Mouse (Mus musculus) embryonic facial prominence, embryonic 13.5 days (tissue): ENCODE results near the gene Scrn2. TPM values are rescaled to one million over a fixed set of nuclear protein-coding genes. Genes with fewer than 3 reads are reported as not detected.

Experiments
- ATAC-seq: fragments of 200-750 bp; cut with Nextera tagmentation; 2 replicates; pipeline ENCODE4 v1.8.0; 2017; ENCODE audit warnings: low read depth; ENCODE audit not compliant: insufficient number of reproducible peaks, insufficient read depth, low FRiP score, low TSS enrichment
- H3K27ac ChIP-seq: fragments of 300-500 bp; sonication (generic); 2 replicates; pipeline ENCODE4 v1.5.1; 2015; ENCODE audit warnings: moderate library complexity, mild to moderate bottlenecking, inconsistent platforms
- H3K27me3 ChIP-seq: fragments of 300-500 bp; sonication (generic); 2 replicates; pipeline ENCODE4 v1.6.1; 2015; ENCODE audit warnings: mild to moderate bottlenecking, inconsistent platforms
- H3K36me3 ChIP-seq: fragments of 300-500 bp; sonication (generic); 2 replicates; pipeline ENCODE4 v1.6.1; 2015; ENCODE audit warnings: mild to moderate bottlenecking, inconsistent platforms
- H3K4me1 ChIP-seq: fragments of 300-500 bp; sonication (generic); 2 replicates; pipeline ENCODE4 v1.6.1; 2015; ENCODE audit warnings: inconsistent platforms
- H3K4me2 ChIP-seq: fragments of 300-500 bp; sonication (generic); 2 replicates; pipeline ENCODE4 v1.6.1; 2015; ENCODE audit warnings: moderate library complexity, mild to moderate bottlenecking, inconsistent platforms
- H3K4me3 ChIP-seq: fragments of 300-500 bp; sonication (generic); 2 replicates; pipeline ENCODE4 v1.5.1; 2015; ENCODE audit warnings: mild to moderate bottlenecking, inconsistent platforms
- H3K9ac ChIP-seq: fragments of 300-500 bp; sonication (generic); 2 replicates; pipeline ENCODE4 v1.6.1; 2015; ENCODE audit warnings: mild to moderate bottlenecking, inconsistent platforms
- H3K9me3 ChIP-seq: fragments of 300-500 bp; sonication (generic); 2 replicates; pipeline ENCODE4 v1.6.1; 2016; ENCODE audit warnings: inconsistent platforms
- WGBS: fragments of 180-500 bp; shearing (Covaris S2); methylation state at CpG from one replicate; pipeline ENCODE4 v1.1.7; 2015; ENCODE audit warnings: mixed read lengths; 5-methylcytosine and 5-hydroxymethylcytosine counted together
- polyA plus RNA-seq: library from polyadenylated mRNA; unstranded; fragments of >200 nt; fragmentation: Nextera tagmentation; extraction: Ambion mirVana; gene quantifications from 2 replicates; pipeline ENCODE4 v1.2.1, GENCODE M21; 2015

The Scrn2 gene
- polyA plus RNA-seq, 1 experiment from 2014 or later: 30.6 TPM

DNA sequence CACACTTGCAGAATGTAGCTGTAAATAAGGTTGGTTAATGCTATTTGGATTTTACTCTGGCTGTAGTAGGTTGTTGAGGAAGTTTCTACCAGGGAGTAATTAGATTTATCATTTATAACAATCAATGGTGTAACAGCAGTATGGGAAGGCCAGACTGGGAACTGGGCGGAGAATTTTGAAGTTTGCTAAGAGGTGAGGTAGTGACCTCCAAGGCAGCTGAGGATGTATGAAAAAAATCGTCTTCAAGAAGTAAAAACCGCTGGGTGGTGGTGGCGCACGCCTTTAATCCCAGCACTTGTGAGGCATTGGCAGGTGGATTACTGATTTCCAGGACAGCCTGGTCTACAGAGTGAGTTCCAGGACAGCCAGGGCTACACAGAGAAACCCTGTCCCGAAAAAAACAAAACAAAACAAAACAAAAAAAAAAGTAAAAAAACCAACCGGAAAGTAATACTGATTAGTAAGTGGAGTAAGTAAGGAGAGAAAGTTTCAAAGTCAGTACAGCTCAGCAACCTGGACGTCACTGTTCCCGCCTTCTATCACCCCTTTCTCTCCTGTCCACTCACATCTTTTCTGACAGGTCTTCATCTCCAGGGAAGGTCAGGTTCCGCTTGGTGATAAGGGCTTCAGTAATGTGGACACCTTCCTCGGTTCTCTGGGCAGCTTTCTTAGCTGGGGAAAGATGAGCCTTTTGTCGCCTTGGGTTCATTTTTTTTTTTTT, 10.7 kb downstream of the Scrn2 start:
- Histone ChIP-seq H3K27ac (no peak overlapping the region), H3K9me3 (no peaks in the 10 kb centered on the region), H3K4me1 (peaks cover 9% of the 10 kb centered on the region), H3K36me3 (peaks cover 24% of the 10 kb centered on the region), H3K9ac (peak overlapping the region; percentile 67; the same call in 1 of the 2 replicates), H3K27me3 (no peaks in the 10 kb centered on the region), H3K4me3 (peak overlapping the region; percentile 82), H3K4me2 (peak overlapping the region; percentile 70)
- WGBS: 49% methylated on average over 12 of the region's 12 CpGs
- ATAC-seq: no peak

DNA sequence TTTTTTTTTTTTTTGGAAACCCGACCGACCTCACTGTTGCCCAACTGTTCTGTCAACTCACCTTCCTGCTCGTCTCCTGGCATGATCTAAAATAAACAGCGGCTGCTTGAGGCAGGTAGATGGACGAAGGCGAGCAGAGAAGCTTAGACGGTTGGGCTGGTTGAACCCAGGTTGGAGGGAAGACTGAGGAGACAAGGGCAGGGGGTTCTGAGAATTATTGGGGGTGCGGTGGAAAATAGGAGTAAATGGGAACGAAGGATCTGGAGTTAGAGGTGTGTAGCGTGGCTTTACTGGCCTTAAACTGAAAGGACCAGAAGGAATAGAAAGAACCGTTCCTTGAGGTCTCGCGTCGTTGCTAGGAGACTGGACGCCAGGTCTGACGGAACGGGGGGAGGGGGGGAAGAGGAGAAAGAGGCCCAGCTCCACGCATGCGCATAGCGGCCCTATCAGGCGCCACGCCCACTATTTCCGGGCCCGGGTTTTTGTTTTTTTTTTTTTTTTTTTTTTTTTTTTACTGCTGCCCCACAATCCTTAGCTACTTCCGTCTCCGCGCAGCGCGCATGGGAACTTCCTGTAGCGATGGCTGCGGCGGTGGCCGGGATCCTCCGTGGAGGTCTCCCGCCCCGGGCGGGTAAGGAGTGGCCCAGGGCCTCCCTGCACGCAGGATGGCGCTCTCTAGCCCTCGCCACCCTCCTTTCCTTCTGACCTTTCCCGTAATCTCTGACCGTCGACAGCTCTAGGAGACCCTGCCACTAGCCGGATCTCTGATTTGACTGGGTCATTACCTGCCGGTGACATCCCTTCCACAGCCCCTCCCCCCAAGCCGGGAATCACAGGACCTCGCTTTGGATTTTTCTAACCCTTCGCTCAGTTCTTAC, 11.5 kb downstream of the Scrn2 start, which contains the start of the genes Lrrc46 and Mrpl10:
Lrrc46 (minus strand) TSS at position 386 of the 878 bp plus-strand sequence.
Mrpl10 (plus strand) TSS at position 539 of the 878 bp plus-strand sequence.
- Histone ChIP-seq H3K4me2 (peak within 1 kb of the TSS; percentile 70), H3K9ac (peak within 1 kb of the TSS; percentile 94), H3K9me3 (no peaks in the 10 kb centered on the region), H3K4me3 (peak within 1 kb of the TSS; percentile 82), H3K4me1 (peaks cover 9% of the 10 kb centered on the region), H3K36me3 (peaks cover 31% of the 10 kb centered on the region), H3K27me3 (no peaks in the 10 kb centered on the region), H3K27ac (peak within 1 kb of the TSS; percentile 60)
- under 1% methylated on average over 48 of the region's 48 CpGs for WGBS
- peak; percentile 73; the same call in 1 of the 2 replicates for ATAC-seq

DNA sequence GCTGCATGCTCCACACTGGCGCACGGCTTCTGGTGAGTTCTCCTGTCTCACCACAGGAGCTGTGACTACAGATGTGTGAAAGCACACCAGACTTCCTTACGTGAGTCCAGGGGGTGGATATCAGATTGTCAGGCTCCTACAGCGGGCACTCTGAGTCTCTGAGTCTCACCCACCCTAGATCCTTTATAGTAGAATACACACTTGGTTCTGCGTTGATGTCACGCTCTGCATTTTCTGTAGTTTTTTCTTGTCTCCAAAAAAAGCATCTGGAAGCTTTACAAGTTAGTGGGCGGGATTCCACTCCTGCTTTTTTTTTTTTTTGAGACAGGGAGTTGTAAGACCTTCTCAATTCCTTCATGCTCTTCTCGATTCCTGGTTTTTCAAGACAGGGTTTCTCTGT, 15.2 kb downstream of the Scrn2 start:
- Histone ChIP-seq H3K27ac (no peak overlapping the region), H3K4me2 (no peak overlapping the region), H3K9me3 (no peaks in the 10 kb centered on the region), H3K9ac (no peak overlapping the region), H3K36me3 (peaks cover 54% of the 10 kb centered on the region), H3K4me3 (no peak overlapping the region), H3K4me1 (peaks cover 9% of the 10 kb centered on the region), H3K27me3 (no peaks in the 10 kb centered on the region)
- no peak for ATAC-seq
- 93% methylated on average over 8 of the region's 8 CpGs for WGBS

DNA sequence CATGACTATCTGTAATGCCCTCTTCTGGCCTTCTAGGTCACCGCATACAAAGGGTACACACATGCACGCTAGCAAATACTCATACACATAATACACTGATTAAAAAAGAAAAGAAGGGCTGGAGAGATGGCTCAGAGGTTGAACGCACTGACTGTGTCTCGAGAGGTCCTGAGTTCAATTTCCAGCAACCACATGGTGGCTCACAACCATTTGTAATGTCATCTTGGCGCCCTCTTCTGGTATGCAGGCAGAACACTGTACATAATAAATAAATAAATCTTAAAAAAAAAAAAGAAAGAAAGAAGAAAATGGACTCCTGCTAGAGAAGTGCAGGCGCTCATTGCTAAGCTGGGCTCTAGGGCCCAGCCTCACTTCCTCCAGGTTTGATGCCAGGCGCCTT, 16.1 kb downstream of the Scrn2 start:
- peaks cover 15% of the 10 kb centered on the region for H3K4me1 ChIP-seq
- no peak overlapping the region for H3K27ac ChIP-seq
- no peaks in the 10 kb centered on the region for H3K9me3 ChIP-seq
- H3K27me3 ChIP-seq: no peaks in the 10 kb centered on the region
- no peak overlapping the region for H3K4me3 ChIP-seq
- no peak for ATAC-seq
- no peak overlapping the region for H3K9ac ChIP-seq
- H3K4me2 ChIP-seq: no peak overlapping the region
- peaks cover 54% of the 10 kb centered on the region for H3K36me3 ChIP-seq
- WGBS: 80% methylated on average over 7 of the region's 7 CpGs

DNA sequence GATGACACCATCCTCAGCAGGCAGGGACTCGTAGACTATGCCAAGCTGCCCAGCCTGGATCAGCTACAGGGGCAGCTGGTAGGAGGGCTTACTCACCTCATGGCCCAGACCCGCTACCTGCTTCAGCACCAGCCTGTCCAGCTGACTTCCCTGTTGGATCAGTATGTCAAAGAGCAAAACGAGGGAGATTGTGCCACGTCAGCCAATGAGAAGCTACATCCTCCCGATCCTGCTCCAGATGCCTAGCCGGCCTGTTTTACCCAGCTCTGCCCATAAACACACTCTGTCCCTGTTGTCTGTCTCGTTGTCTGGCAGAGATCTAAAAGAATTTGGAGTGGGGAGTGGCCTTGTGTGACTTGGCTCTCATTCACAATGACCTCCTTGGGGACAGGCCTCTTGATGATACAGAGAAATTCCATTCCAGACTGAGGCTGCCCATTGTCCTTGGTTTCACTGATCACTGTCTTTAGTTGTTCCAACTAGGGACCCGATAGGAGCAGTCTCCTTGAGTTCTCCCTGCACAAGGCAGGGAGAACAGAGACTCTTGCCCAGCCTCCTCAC, 18.4 kb downstream of the Scrn2 start:
- 84% methylated on average over 8 of the region's 8 CpGs for WGBS
- Histone ChIP-seq H3K9me3 (no peaks in the 10 kb centered on the region), H3K36me3 (peaks cover 60% of the 10 kb centered on the region), H3K9ac (no peak overlapping the region), H3K27ac (no peak overlapping the region), H3K4me2 (no peak overlapping the region), H3K27me3 (no peaks in the 10 kb centered on the region), H3K4me3 (no peak overlapping the region), H3K4me1 (peaks cover 20% of the 10 kb centered on the region)
- ATAC-seq: no peak

DNA sequence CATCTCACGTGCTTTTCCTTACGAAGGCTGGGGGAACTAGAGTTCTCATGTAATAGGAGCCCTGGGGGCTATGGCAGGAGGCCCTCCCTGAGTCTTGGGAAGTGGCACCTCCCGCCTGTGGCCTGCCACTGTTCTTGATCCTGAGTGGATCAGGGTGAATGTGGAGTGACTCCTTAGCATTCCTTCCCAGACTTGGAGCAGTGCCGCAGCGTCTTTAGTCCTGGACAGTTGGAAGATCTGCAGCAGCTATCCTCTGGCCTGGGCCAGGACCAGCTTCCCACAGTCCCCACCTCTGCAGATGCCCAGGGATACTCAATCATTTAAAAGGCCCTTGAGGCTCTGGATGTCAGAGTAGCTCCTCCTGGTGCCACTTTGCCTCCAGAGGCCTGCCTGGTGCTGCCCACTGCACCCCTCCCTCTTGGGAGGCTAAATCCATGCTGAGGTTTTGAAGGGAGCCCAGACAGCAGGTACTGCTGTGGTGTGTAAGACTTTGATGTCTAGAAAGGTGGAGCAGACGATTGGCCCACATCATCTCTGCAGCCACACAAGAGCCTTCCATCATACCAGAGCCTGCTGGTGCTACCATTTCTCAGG, 19.9 kb downstream of the Scrn2 start:
- H3K4me3 ChIP-seq: no peak overlapping the region
- WGBS: 83% methylated on average over 6 of the region's 6 CpGs

DNA sequence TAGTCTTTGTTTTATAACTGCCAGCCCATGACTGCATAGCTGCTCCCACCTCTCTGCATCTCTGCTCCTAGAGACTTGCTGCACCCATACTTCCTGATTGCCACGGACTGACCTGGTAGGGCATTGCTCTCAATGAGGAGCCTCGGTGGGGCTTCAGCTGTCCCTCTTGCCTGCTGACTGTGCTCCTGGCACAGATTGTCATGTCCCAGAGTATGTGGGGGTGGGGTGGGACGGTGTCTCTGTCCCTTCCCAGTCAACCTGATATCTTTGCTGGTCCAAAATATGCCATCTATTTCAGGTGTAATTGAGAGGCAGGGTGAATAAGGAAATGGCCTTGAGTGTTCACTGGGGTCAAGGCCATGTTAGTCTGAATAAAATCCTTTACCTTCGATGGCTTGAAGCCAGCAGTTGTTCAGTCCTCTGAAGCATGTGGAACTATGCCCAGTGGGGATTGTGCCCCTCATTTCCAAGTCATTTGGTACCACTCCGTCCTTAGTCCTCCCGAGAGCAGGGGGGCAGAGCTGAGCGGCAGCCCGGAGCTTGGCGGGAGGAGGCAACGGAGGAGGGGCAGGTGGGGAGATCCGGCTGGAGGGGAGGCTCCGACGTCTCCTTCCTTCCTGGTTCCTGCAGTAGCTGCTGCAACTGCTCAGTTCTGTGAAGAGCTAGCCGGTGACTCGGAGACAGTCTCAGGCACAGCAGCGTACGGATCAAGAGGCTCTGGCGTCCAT, 20.6 kb downstream of the Scrn2 start, which contains the start of gene Osbpl7:
Osbpl7 (plus strand) TSS at position 413 of the 728 bp plus-strand sequence.
- H3K4me3 ChIP-seq: peak within 1 kb of the TSS; percentile 66
- 6% methylated on average over 18 of the region's 18 CpGs for WGBS
- peak within 1 kb of the TSS; percentile 83 for H3K9ac ChIP-seq
- ATAC-seq: peak; percentile 67; the same call in 1 of the 2 replicates
- peaks cover 20% of the 10 kb centered on the region for H3K4me1 ChIP-seq
- H3K27me3 ChIP-seq: no peaks in the 10 kb centered on the region
- no peaks in the 10 kb centered on the region for H3K9me3 ChIP-seq
- peak within 1 kb of the TSS; percentile 96 for H3K4me2 ChIP-seq
- peaks cover 58% of the 10 kb centered on the region for H3K36me3 ChIP-seq
- peak within 1 kb of the TSS; percentile 41; the same call in 1 of the 2 replicates for H3K27ac ChIP-seq

More for the DNA sequence above, 19.9 kb downstream of the Scrn2 start:
- peaks cover 58% of the 10 kb centered on the region for H3K36me3 ChIP-seq
- no peak for ATAC-seq
- H3K27ac ChIP-seq: peak overlapping the region; percentile 41; the same call in 1 of the 2 replicates
- H3K9ac ChIP-seq: peak overlapping the region; percentile 83; the same call in 1 of the 2 replicates
- H3K4me2 ChIP-seq: no peak overlapping the region
- peaks cover 20% of the 10 kb centered on the region for H3K4me1 ChIP-seq
- no peaks in the 10 kb centered on the region for H3K27me3 ChIP-seq
- H3K9me3 ChIP-seq: no peaks in the 10 kb centered on the region

DNA sequence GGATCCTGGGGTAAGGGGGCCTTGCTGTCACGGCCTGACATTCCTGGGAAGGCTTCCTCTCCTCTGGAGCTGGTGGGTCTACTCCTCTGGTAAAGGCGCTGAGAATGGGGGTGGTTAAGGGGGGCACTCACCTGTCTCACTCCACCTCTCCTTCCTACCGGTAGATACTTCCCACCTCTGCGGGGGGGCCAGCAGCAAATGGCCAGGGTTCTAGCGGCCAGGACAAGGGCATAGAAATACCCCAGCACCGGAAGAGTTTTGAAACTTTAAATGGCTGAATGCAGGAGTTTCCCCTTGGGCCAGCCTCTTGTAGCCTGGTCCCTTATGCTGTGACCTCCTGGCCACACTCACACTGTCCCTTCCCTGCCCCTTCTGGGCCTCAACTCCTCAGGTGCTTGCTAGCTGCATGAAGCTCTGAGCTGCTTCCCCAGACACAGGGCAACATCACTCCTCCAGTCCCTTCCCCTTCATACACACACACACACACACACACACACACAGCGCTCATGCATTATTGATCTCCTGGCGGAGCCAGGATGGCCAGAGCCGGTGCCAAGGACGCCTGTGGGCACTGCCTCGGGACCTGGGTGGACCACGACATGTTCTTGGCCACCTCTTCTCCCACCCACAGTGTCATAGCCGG, 21.3 kb downstream of the Scrn2 start:
- Histone ChIP-seq H3K27ac (peak overlapping the region; percentile 41; the same call in 1 of the 2 replicates), H3K36me3 (peaks cover 58% of the 10 kb centered on the region), H3K9me3 (no peaks in the 10 kb centered on the region), H3K4me3 (peak overlapping the region; percentile 66), H3K27me3 (no peaks in the 10 kb centered on the region), H3K4me2 (peak overlapping the region; percentile 96), H3K4me1 (peaks cover 20% of the 10 kb centered on the region), H3K9ac (peak overlapping the region; percentile 83)
- WGBS: 26% methylated on average over 13 of the region's 13 CpGs
- no peak for ATAC-seq

DNA sequence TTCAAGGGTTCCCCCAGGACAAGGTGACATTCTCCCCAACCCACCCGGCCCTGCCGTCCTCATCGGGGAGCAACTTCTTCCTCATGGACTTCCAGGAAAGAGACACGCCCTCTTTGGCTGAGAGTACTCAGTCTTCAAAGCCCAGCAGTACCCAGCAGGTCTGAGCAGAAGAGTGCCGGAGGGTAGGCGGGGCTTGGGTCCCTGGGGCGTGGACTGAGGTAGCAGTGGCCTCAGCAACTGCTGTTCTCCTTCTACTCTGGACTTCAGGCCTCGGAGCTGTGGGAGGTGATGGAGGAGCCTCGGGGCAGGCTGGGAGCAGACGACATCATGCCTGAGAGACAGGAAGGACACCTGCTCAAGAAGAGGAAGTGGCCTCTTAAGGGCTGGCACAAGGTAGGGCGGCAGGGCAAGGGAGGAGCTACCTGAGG, 22.5 kb downstream of the Scrn2 start:
- WGBS: 34% methylated on average over 11 of the region's 11 CpGs
- Histone ChIP-seq H3K4me1 (peaks cover 20% of the 10 kb centered on the region), H3K4me2 (peak overlapping the region; percentile 96; the same call in 1 of the 2 replicates), H3K9ac (peak overlapping the region; percentile 83), H3K4me3 (no peak overlapping the region; the same call in 1 of the 2 replicates), H3K9me3 (no peaks in the 10 kb centered on the region), H3K36me3 (peaks cover 60% of the 10 kb centered on the region), H3K27me3 (no peaks in the 10 kb centered on the region), H3K27ac (no peak overlapping the region)
- 0 out of 2 replicates have a peak, but pooled peaks have one; percentile 26 for ATAC-seq
